Mouse (Mus musculus): ENCODE data around the gene Pck2. TPM values are rescaled to one million over a fixed set of nuclear protein-coding genes. Genes with fewer than 3 reads are reported as not detected.

Pck2 gene
- polyA plus RNA-seq, 1 experiment from 2014 or later = 16.5 TPM

- H3K4me1 ChIP-seq = peaks cover 30% of the 10 kb centered on the region
- H3K9me3 ChIP-seq (replicated peaks) = no peaks in the 10 kb centered on the region
- no peak overlapping the region for H3K27ac ChIP-seq (replicated peaks)
- DNase-seq (ENCODE audit: low spot score) = no peak
- 96% methylated on average over 16 of the region's 16 CpGs for WGBS
- H3K27me3 ChIP-seq (ENCODE audit: low read depth, poor library complexity, severe bottlenecking) = peaks cover 17% of the 10 kb centered on the region
- H3K36me3 ChIP-seq = peaks cover 27% of the 10 kb centered on the region
- H3K4me3 ChIP-seq = no peak overlapping the region
Measured at GRCm38 (mm10) chr14:55580731-55581130, 40.7 kb downstream of the Pck2 start.

- H3K9me3 ChIP-seq (replicated peaks) = no peaks in the 10 kb centered on the region
- no peak overlapping the region for H3K4me3 ChIP-seq
Measured at GRCm38 (mm10) chr14:55581981-55582681, 42.1 kb downstream of the Pck2 start.

GRCm38 (mm10) chr14:55584303-55584701 is 44.2 kb downstream of the Pck2 start:
- WGBS = 40% methylated on average over 5 of the region's 5 CpGs
- peaks cover 15% of the 10 kb centered on the region for H3K4me1 ChIP-seq
- peak overlapping the region; percentile 68 for H3K4me3 ChIP-seq
- H3K9me3 ChIP-seq (replicated peaks) = no peaks in the 10 kb centered on the region
- peaks cover 52% of the 10 kb centered on the region for H3K36me3 ChIP-seq
- no peak for DNase-seq (ENCODE audit: low spot score)
- peak overlapping the region; percentile 79 for H3K27ac ChIP-seq (replicated peaks)
- peaks cover 17% of the 10 kb centered on the region for H3K27me3 ChIP-seq (ENCODE audit: low read depth, poor library complexity, severe bottlenecking)

More at GRCm38 (mm10) chr14:55581981-55582681, 42.1 kb downstream of the Pck2 start:
- no peak overlapping the region for H3K27ac ChIP-seq (replicated peaks)
- DNase-seq (ENCODE audit: low spot score) = no peak
- H3K27me3 ChIP-seq (ENCODE audit: low read depth, poor library complexity, severe bottlenecking) = peaks cover 17% of the 10 kb centered on the region
- WGBS = 82% methylated on average over 9 of the region's 9 CpGs
- peaks cover 31% of the 10 kb centered on the region for H3K36me3 ChIP-seq
- H3K4me1 ChIP-seq = peaks cover 30% of the 10 kb centered on the region

- peak within 1 kb of the TSS; percentile 68 for H3K4me3 ChIP-seq
- DNase-seq (ENCODE audit: low spot score) = peak; percentile 69
- WGBS = 2% methylated on average over 43 of the region's 43 CpGs
Measured at GRCm38 (mm10) chr14:55584702-55585565, 44.9 kb downstream of the Pck2 start, which contains the start of gene Emc9. Emc9 (minus strand) TSS chr14:55585302.

GRCm38 (mm10) chr14:55585566-55585960 is 45.5 kb downstream of the Pck2 start:
- Histone ChIP-seq H3K27me3 (ENCODE audit: low read depth, poor library complexity, severe bottlenecking) (peaks cover 17% of the 10 kb centered on the region), H3K4me3 (peak overlapping the region; percentile 68; the same call in 1 of the 2 replicates), H3K36me3 (peaks cover 43% of the 10 kb centered on the region), H3K9me3 (replicated peaks) (no peaks in the 10 kb centered on the region), H3K4me1 (peaks cover 24% of the 10 kb centered on the region), H3K27ac (replicated peaks) (no peak overlapping the region)
- WGBS = 65% methylated on average over 6 of the region's 6 CpGs
- no peak for DNase-seq (ENCODE audit: low spot score)

More at GRCm38 (mm10) chr14:55584702-55585565, 44.9 kb downstream of the Pck2 start, which contains the start of gene Emc9:
- H3K4me1 ChIP-seq = peaks cover 18% of the 10 kb centered on the region
- H3K27me3 ChIP-seq (ENCODE audit: low read depth, poor library complexity, severe bottlenecking) = peaks cover 17% of the 10 kb centered on the region
- peaks cover 49% of the 10 kb centered on the region for H3K36me3 ChIP-seq
- peak within 1 kb of the TSS; percentile 79 for H3K27ac ChIP-seq (replicated peaks)
- no peaks in the 10 kb centered on the region for H3K9me3 ChIP-seq (replicated peaks)

- peaks cover 17% of the 10 kb centered on the region for H3K27me3 ChIP-seq (ENCODE audit: low read depth, poor library complexity, severe bottlenecking)
- no peak overlapping the region for H3K4me3 ChIP-seq
- peaks cover 37% of the 10 kb centered on the region for H3K36me3 ChIP-seq
- peaks cover 30% of the 10 kb centered on the region for H3K4me1 ChIP-seq
- no peak overlapping the region for H3K27ac ChIP-seq (replicated peaks)
- no peaks in the 10 kb centered on the region for H3K9me3 ChIP-seq (replicated peaks)
- 91% methylated on average over 2 of the region's 2 CpGs for WGBS
- no peak for DNase-seq (ENCODE audit: low spot score)
Measured at GRCm38 (mm10) chr14:55586149-55586548, 46.1 kb downstream of the Pck2 start.

- 89% methylated on average over 5 of the region's 5 CpGs for WGBS
- H3K36me3 ChIP-seq = peaks cover 34% of the 10 kb centered on the region
- peaks cover 48% of the 10 kb centered on the region for H3K4me1 ChIP-seq
- peak overlapping the region; percentile 18; the same call in 1 of the 2 replicates for H3K4me3 ChIP-seq
- no peaks in the 10 kb centered on the region for H3K9me3 ChIP-seq (replicated peaks)
- H3K27ac ChIP-seq (replicated peaks) = no peak overlapping the region
- peaks cover 7% of the 10 kb centered on the region for H3K27me3 ChIP-seq (ENCODE audit: low read depth, poor library complexity, severe bottlenecking)
- no peak for DNase-seq (ENCODE audit: low spot score)
Measured at GRCm38 (mm10) chr14:55589271-55589670, 49.2 kb downstream of the Pck2 start.

GRCm38 (mm10) chr14:55589771-55590448 is 49.8 kb downstream of the Pck2 start:
- H3K4me3 ChIP-seq = peak overlapping the region; percentile 95
- no peaks in the 10 kb centered on the region for H3K9me3 ChIP-seq (replicated peaks)
- H3K36me3 ChIP-seq = peaks cover 41% of the 10 kb centered on the region
- H3K4me1 ChIP-seq = peaks cover 42% of the 10 kb centered on the region
- peaks cover under 1% of the 10 kb centered on the region; the same call in 1 of the 2 replicates for H3K27me3 ChIP-seq (ENCODE audit: low read depth, poor library complexity, severe bottlenecking)
- DNase-seq (ENCODE audit: low spot score) = no peak
- peak overlapping the region; percentile 93 for H3K27ac ChIP-seq (replicated peaks)
- 91% methylated on average over 11 of the region's 11 CpGs for WGBS

- Histone ChIP-seq H3K27me3 (ENCODE audit: low read depth, poor library complexity, severe bottlenecking) (no peaks in the 10 kb centered on the region), H3K27ac (replicated peaks) (peak within 1 kb of the TSS; percentile 93), H3K9me3 (replicated peaks) (no peaks in the 10 kb centered on the region), H3K4me3 (peak within 1 kb of the TSS; percentile 95), H3K36me3 (peaks cover 50% of the 10 kb centered on the region), H3K4me1 (peaks cover 37% of the 10 kb centered on the region)
- WGBS = 2% methylated on average over 22 of the region's 22 CpGs
- DNase-seq (ENCODE audit: low spot score) = peak; percentile 92
Measured at GRCm38 (mm10) chr14:55590748-55591330, 50.8 kb downstream of the Pck2 start, which contains the start of gene Psme2. Psme2 (minus strand) TSS chr14:55591113.

- Histone ChIP-seq H3K4me1 (peaks cover 40% of the 10 kb centered on the region), H3K4me3 (peak within 1 kb of the TSS; percentile 95), H3K36me3 (peaks cover 56% of the 10 kb centered on the region), H3K27ac (replicated peaks) (peak within 1 kb of the TSS; percentile 93), H3K27me3 (ENCODE audit: low read depth, poor library complexity, severe bottlenecking) (no peaks in the 10 kb centered on the region), H3K9me3 (replicated peaks) (no peaks in the 10 kb centered on the region)
- under 1% methylated on average over 33 of the region's 33 CpGs for WGBS
- peak; percentile 91 for DNase-seq (ENCODE audit: low spot score)
Measured at GRCm38 (mm10) chr14:55591331-55591891, 51.3 kb downstream of the Pck2 start, which contains the start of gene Rnf31. Rnf31 (plus strand) TSS chr14:55591708.

- peak overlapping the region; percentile 95 for H3K4me3 ChIP-seq
- 13% methylated on average over 16 of the region's 16 CpGs for WGBS
- DNase-seq (ENCODE audit: low spot score) = no peak
- peaks cover 40% of the 10 kb centered on the region for H3K4me1 ChIP-seq
- H3K36me3 ChIP-seq = peaks cover 60% of the 10 kb centered on the region
- no peaks in the 10 kb centered on the region for H3K27me3 ChIP-seq (ENCODE audit: low read depth, poor library complexity, severe bottlenecking)
- no peaks in the 10 kb centered on the region for H3K9me3 ChIP-seq (replicated peaks)
- peak overlapping the region; percentile 93 for H3K27ac ChIP-seq (replicated peaks)
Measured at GRCm38 (mm10) chr14:55592226-55592625, 52.2 kb downstream of the Pck2 start.
